Mouse (Mus musculus): ENCODE data around the gene Tcf3. TPM values are rescaled to one million over a fixed set of nuclear protein-coding genes. Genes with fewer than 3 reads are reported as not detected.

The Tcf3 gene
- 90.9 and 108 TPM in 2 replicates for total RNA-seq (2012; rRNA removed)

DNA sequence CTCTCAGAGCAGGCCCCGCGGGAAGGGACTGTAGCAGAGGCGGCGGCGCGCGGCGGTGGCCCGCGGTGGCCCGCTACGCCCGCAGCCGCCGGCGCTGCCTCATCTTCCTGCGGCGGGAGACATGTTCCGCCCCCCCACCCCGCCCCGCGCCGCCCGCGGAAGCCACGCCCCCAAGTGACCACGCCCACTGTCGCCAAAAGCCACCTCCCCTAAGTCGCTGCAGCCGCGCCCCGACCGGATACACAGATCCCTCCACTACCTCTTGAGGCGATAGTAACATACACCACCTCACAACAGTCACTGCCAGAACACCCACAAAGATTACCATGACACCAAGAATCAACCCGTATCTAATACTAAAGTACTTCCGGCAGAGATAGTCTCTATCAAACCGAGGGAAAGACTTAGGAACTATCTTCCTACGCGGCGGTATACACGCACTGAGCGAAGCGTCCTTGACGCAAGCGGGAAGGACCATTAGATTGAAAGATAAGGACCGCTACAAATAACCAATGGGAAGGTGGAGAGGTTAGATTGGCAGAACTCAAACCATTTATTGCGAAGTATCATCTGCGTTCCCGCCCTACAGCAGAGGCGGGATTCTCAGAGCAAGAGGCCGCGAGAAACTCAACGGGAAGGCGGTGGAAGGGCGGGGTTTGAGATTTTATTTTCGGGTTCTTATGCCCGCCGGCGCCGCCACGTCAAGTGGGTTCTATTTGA is at the start of gene Tcf3:
Gene Tcf3, minus strand, starts transcription at position 135 of the 720 bp plus-strand sequence.
- Histone ChIP-seq H3K27ac (ENCODE audit: insufficient read depth, low read depth, low read length, poor library complexity, severe bottlenecking) (peak within 1 kb of the TSS; percentile 80), H3K9ac (ENCODE audit: insufficient read depth, low read depth, low read length, poor library complexity, severe bottlenecking) (peak within 1 kb of the TSS; percentile 94), H3K9me3 (ENCODE audit: control insufficient read depth, insufficient read depth, low read depth, low read length) (no peaks in the 10 kb centered on the region), H3K36me3 (ENCODE audit: control insufficient read depth, insufficient read depth, low read length, poor library complexity, severe bottlenecking) (peaks cover 15% of the 10 kb centered on the region), H3K4me3 (ENCODE audit: insufficient read depth in 1 of 2, low read depth in 1 of 2, low read length in 2 of 2, poor library complexity in 1 of 2, severe bottlenecking in 1 of 2) (peak within 1 kb of the TSS; percentile 83 to 88), H3K4me1 (ENCODE audit: control insufficient read depth in 2 of 2, insufficient read depth in 2 of 2, low read length in 2 of 2, poor library complexity in 1 of 2) (peaks cover 0 to 13% of the 10 kb centered on the region in 2 experiments; a peak in 3 of 4 replicates)
- TF ChIP-seq MAFK (IDR thresholded peaks at IDR 0.05; ENCODE audit: insufficient read depth, low read depth, low read length) (no peak), CHD2 (IDR thresholded peaks at IDR 0.05; ENCODE audit: low read depth, low read length) (peak; percentile 98), HCFC1 (IDR thresholded peaks at IDR 0.05; ENCODE audit: borderline replicate concordance, insufficient read depth, low read length) (0 out of 2 replicates have a peak, but pooled peaks have one; percentile 47)
- DNase-seq (ENCODE audit: low read depth, low spot score), result peak; percentile 97
- in situ Hi-C loops (cut with MboI; ENCODE audit: low sequenced_read_pairs in 2 of 2, unreplicated experiment in 2 of 2), result no loop called here

DNA sequence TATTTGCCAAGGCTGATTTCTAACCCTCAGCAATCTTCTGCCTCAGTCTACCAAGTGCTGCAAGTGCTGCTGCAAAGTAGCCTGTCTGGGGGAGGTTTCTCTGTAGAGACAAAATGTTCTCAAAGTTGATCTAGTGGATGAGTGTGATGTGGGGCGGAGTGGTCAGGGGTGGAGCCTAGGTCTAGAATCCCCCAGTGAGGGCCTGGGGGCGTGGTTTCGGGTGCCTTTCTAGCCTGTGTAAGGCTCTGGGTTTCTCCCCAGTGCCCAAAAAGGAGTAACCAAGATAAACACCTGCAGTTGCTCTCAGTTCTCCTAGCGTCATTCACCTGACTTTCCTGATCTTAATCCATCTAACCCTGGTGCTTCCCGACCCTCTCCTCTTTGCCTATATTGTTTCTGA is 47.6 kb upstream of the Tcf3 start:
- no peaks in the 10 kb centered on the region for H3K36me3 ChIP-seq (ENCODE audit: control insufficient read depth, insufficient read depth, low read length, poor library complexity, severe bottlenecking)
- no peaks in the 10 kb centered on the region for H3K9me3 ChIP-seq (ENCODE audit: control insufficient read depth, insufficient read depth, low read depth, low read length)
- no peak for DNase-seq (ENCODE audit: low read depth, low spot score)
- H3K4me1 ChIP-seq (ENCODE audit: control insufficient read depth in 2 of 2, insufficient read depth in 2 of 2, low read length in 2 of 2, poor library complexity in 1 of 2), result peaks cover 0 to 8% of the 10 kb centered on the region in 2 experiments; a peak in 1 of 4 replicates
- in situ Hi-C loops (cut with MboI; ENCODE audit: low sequenced_read_pairs in 2 of 2, unreplicated experiment in 2 of 2), result no loop called here
- no peak overlapping the region for H3K27ac ChIP-seq (ENCODE audit: insufficient read depth, low read depth, low read length, poor library complexity, severe bottlenecking)
- H3K9ac ChIP-seq (ENCODE audit: insufficient read depth, low read depth, low read length, poor library complexity, severe bottlenecking), result no peak overlapping the region
- no peak overlapping the region for H3K4me3 ChIP-seq (ENCODE audit: insufficient read depth in 1 of 2, low read depth in 1 of 2, low read length in 2 of 2, poor library complexity in 1 of 2, severe bottlenecking in 1 of 2)
- TF ChIP-seq ZC3H11A (IDR thresholded peaks at IDR 0.05; ENCODE audit: borderline replicate concordance, low read depth, low read length) (no peak), CHD2 (IDR thresholded peaks at IDR 0.05; ENCODE audit: low read depth, low read length) (no peak), ZNF384 (IDR thresholded peaks at IDR 0.05; ENCODE audit: low read depth, low read length) (no peak), HCFC1 (IDR thresholded peaks at IDR 0.05; ENCODE audit: borderline replicate concordance, insufficient read depth, low read length) (no peak), MAFK (IDR thresholded peaks at IDR 0.05; ENCODE audit: insufficient read depth, low read depth, low read length) (no peak)

DNA sequence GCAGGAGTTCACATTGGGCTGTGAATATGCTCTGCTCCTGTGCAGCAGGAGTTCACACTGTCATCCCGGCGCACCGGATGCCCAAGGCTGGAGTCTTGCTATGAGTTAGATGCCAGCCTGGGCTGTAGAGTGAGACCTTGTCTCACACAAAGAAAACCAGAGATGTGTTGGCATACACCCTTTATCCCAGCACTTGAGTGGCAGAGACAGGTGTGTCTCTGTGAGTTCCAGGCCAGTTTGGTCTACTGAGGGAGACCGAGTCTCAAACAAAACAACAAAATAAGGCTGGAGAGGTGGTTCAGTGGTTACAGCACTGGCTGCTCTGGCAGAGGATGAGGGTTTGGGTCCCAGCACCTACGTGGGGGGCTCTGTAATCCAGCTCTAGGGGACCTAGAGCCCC is 45.1 kb upstream of the Tcf3 start:
- Histone ChIP-seq H3K27ac (ENCODE audit: insufficient read depth, low read depth, low read length, poor library complexity, severe bottlenecking) (no peak overlapping the region), H3K4me1 (ENCODE audit: control insufficient read depth in 2 of 2, insufficient read depth in 2 of 2, low read length in 2 of 2, poor library complexity in 1 of 2) (peaks cover 2 to 7% of the 10 kb centered on the region in 2 experiments; a peak in 2 of 4 replicates), H3K36me3 (ENCODE audit: control insufficient read depth, insufficient read depth, low read length, poor library complexity, severe bottlenecking) (no peaks in the 10 kb centered on the region), H3K4me3 (ENCODE audit: insufficient read depth in 1 of 2, low read depth in 1 of 2, low read length in 2 of 2, poor library complexity in 1 of 2, severe bottlenecking in 1 of 2) (no peak overlapping the region), H3K9ac (ENCODE audit: insufficient read depth, low read depth, low read length, poor library complexity, severe bottlenecking) (no peak overlapping the region), H3K9me3 (ENCODE audit: control insufficient read depth, insufficient read depth, low read depth, low read length) (no peaks in the 10 kb centered on the region)
- in situ Hi-C loops (cut with MboI; ENCODE audit: low sequenced_read_pairs in 2 of 2, unreplicated experiment in 2 of 2), result no loop called here
- DNase-seq (ENCODE audit: low read depth, low spot score), result no peak
- no peak for TF ChIP-seq ZNF384 (IDR thresholded peaks at IDR 0.05; ENCODE audit: low read depth, low read length)
- no peak for TF ChIP-seq CHD2 (IDR thresholded peaks at IDR 0.05; ENCODE audit: low read depth, low read length)
- TF ChIP-seq MAFK (IDR thresholded peaks at IDR 0.05; ENCODE audit: insufficient read depth, low read depth, low read length), result no peak
- no peak for TF ChIP-seq ZC3H11A (IDR thresholded peaks at IDR 0.05; ENCODE audit: borderline replicate concordance, low read depth, low read length)
- no peak for TF ChIP-seq HCFC1 (IDR thresholded peaks at IDR 0.05; ENCODE audit: borderline replicate concordance, insufficient read depth, low read length)

DNA sequence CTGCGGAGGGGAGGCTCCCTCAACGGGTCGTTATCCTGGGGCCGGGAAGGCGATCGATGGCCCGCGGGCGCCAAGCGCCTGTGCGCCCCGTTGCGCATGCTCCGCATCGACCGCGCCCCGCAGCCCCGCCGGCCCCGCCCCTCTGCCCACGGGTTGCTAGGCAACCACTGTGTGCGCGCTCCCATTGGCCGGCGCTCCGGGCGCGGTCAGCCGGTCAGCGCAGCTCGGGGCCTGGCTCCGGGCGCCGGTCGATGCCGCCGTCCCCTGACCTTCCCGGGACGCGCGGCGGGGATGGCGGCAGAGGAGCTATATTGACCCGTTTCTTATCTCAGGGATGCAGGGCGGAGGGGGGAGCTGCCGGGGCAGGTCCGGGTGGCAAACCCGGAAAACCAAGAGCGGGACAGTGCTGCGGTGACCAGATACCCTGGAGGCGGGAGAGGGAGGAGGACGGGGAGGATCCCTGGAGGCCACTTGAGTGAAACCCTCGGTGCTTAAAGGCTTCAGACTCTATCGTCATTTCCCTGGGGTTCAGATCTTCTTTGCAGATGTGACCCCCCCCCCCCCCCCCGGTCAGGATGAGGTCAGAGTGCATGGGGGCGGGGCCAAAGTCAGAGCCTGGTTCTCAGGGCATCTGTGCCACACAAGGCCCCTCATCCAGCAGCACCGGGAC is 42.0 kb upstream of the Tcf3 start:
- DNase-seq (ENCODE audit: low read depth, low spot score), result no peak
- Histone ChIP-seq H3K4me3 (ENCODE audit: insufficient read depth in 1 of 2, low read depth in 1 of 2, low read length in 2 of 2, poor library complexity in 1 of 2, severe bottlenecking in 1 of 2) (peak overlapping the region; percentile 70 to 85), H3K9me3 (ENCODE audit: control insufficient read depth, insufficient read depth, low read depth, low read length) (no peaks in the 10 kb centered on the region), H3K4me1 (ENCODE audit: control insufficient read depth in 2 of 2, insufficient read depth in 2 of 2, low read length in 2 of 2, poor library complexity in 1 of 2) (peaks cover 2 to 11% of the 10 kb centered on the region in 2 experiments; a peak in 2 of 4 replicates), H3K27ac (ENCODE audit: insufficient read depth, low read depth, low read length, poor library complexity, severe bottlenecking) (peak overlapping the region; percentile 56; the same call in 1 of the 2 replicates), H3K9ac (ENCODE audit: insufficient read depth, low read depth, low read length, poor library complexity, severe bottlenecking) (peak overlapping the region; percentile 71), H3K36me3 (ENCODE audit: control insufficient read depth, insufficient read depth, low read length, poor library complexity, severe bottlenecking) (no peaks in the 10 kb centered on the region)
- TF ChIP-seq ZNF384 (IDR thresholded peaks at IDR 0.05; ENCODE audit: low read depth, low read length), result no peak
- no peak for TF ChIP-seq CHD2 (IDR thresholded peaks at IDR 0.05; ENCODE audit: low read depth, low read length)
- no peak for TF ChIP-seq HCFC1 (IDR thresholded peaks at IDR 0.05; ENCODE audit: borderline replicate concordance, insufficient read depth, low read length)
- no peak for TF ChIP-seq ZC3H11A (IDR thresholded peaks at IDR 0.05; ENCODE audit: borderline replicate concordance, low read depth, low read length)
- no peak for TF ChIP-seq MAFK (IDR thresholded peaks at IDR 0.05; ENCODE audit: insufficient read depth, low read depth, low read length)
- in situ Hi-C loops (cut with MboI; ENCODE audit: low sequenced_read_pairs in 2 of 2, unreplicated experiment in 2 of 2), result no loop called here
